Mouse (Mus musculus): ENCODE data around the gene Zfp36l1.

GRCm38 (mm10) chr12:80115863-80116194 is 3.0 kb upstream of the Zfp36l1 start:
- TF ChIP-seq CTCF (conservative IDR thresholded peaks at IDR 0.05; ENCODE audit: low read length): no peak
- no peak for TF ChIP-seq POU5F1 (IDR thresholded peaks at IDR 0.05; ENCODE audit: borderline replicate concordance, low read length)
- no peak for TF ChIP-seq NANOG (IDR thresholded peaks at IDR 0.05; ENCODE audit: borderline replicate concordance, low read length)

All from E14TG2a.4 (cell line).